Mouse (Mus musculus) E14TG2a.4 (cell line): Measurements from ENCODE around the gene Trim2.

Experiments used
- H3K27me3 ChIP-seq: 2 replicates; pipeline ENCODE4 v1.6.1; 2014; ENCODE audit warnings: low read length, control low read depth; ENCODE audit not compliant: insufficient read depth
- H3K36me3 ChIP-seq: 2 replicates; pipeline ENCODE4 v1.6.1; 2014; ENCODE audit warnings: low read length, control low read depth; ENCODE audit not compliant: insufficient read depth
- H3K4me1 ChIP-seq: replicated peaks from 2 replicates; pipeline ENCODE4 v1.6.1; 2014; ENCODE audit warnings: low read depth, low read length, control low read depth
- H3K4me3 ChIP-seq: replicated peaks from 2 replicates; pipeline ENCODE4 v1.5.1; 2014; ENCODE audit warnings: mild to moderate bottlenecking, low read length
- H3K9me3 ChIP-seq: 2 replicates; pipeline ENCODE4 v1.6.1; 2014; ENCODE audit warnings: low read length, control low read depth
- CTCF ChIP-seq: conservative IDR thresholded peaks from 2 replicates; pipeline ENCODE4 v1.5.1; 2014; ENCODE audit warnings: low read length
- NANOG ChIP-seq: IDR thresholded peaks from 2 replicates; pipeline ENCODE4 v1.6.1; 2014; ENCODE audit warnings: borderline replicate concordance, low read length, mixed read lengths
- POU5F1 ChIP-seq: IDR thresholded peaks from 2 replicates; pipeline ENCODE4 v1.6.1; 2014; ENCODE audit warnings: low read length, borderline replicate concordance

The Trim2 gene

GRCm38 (mm10) chr3:84128871-84129870 lies 177.5 kb downstream of the Trim2 start:
- Histone ChIP-seq H3K4me3 (no peak overlapping the region), H3K36me3 (peaks cover 62% of the 10 kb centered on the region), H3K27me3 (no peaks in the 10 kb centered on the region), H3K9me3 (peaks cover 34% of the 10 kb centered on the region), H3K4me1 (peaks cover 4% of the 10 kb centered on the region; the same call in 1 of the 2 replicates)
- TF ChIP-seq POU5F1 (no peak), CTCF (no peak), NANOG (no peak)

GRCm38 (mm10) chr3:84127431-84127830 lies 179.2 kb downstream of the Trim2 start:
- TF ChIP-seq NANOG = no peak
- no peak for TF ChIP-seq CTCF
- TF ChIP-seq POU5F1 = no peak

GRCm38 (mm10) chr3:84126721-84127120 lies 180.0 kb downstream of the Trim2 start:
- peaks cover 54% of the 10 kb centered on the region for H3K36me3 ChIP-seq
- TF ChIP-seq CTCF (no peak), NANOG (no peak), POU5F1 (no peak)
- peaks cover 57% of the 10 kb centered on the region for H3K9me3 ChIP-seq
- H3K4me3 ChIP-seq = no peak overlapping the region
- H3K4me1 ChIP-seq = no peaks in the 10 kb centered on the region
- no peaks in the 10 kb centered on the region for H3K27me3 ChIP-seq

More at GRCm38 (mm10) chr3:84127431-84127830, 179.2 kb downstream of the Trim2 start:
- no peak overlapping the region for H3K4me3 ChIP-seq
- H3K9me3 ChIP-seq = peaks cover 50% of the 10 kb centered on the region
- peaks cover 54% of the 10 kb centered on the region for H3K36me3 ChIP-seq
- H3K4me1 ChIP-seq = no peaks in the 10 kb centered on the region
- H3K27me3 ChIP-seq = no peaks in the 10 kb centered on the region

GRCm38 (mm10) chr3:84125704-84126289 lies 180.9 kb downstream of the Trim2 start:
- Histone ChIP-seq H3K36me3 (peaks cover 47% of the 10 kb centered on the region), H3K4me3 (no peak overlapping the region), H3K9me3 (peaks cover 58% of the 10 kb centered on the region), H3K4me1 (no peaks in the 10 kb centered on the region), H3K27me3 (no peaks in the 10 kb centered on the region)
- TF ChIP-seq NANOG = no peak
- no peak for TF ChIP-seq POU5F1
- TF ChIP-seq CTCF = no peak

GRCm38 (mm10) chr3:84123461-84123860 lies 183.2 kb downstream of the Trim2 start:
- peaks cover 58% of the 10 kb centered on the region for H3K9me3 ChIP-seq
- TF ChIP-seq CTCF (no peak), NANOG (no peak), POU5F1 (no peak)
- no peaks in the 10 kb centered on the region for H3K27me3 ChIP-seq
- H3K4me3 ChIP-seq = no peak overlapping the region
- H3K4me1 ChIP-seq = no peaks in the 10 kb centered on the region
- H3K36me3 ChIP-seq = peaks cover 39% of the 10 kb centered on the region

- no peaks in the 10 kb centered on the region for H3K4me1 ChIP-seq
- peaks cover 20% of the 10 kb centered on the region for H3K9me3 ChIP-seq
- no peak overlapping the region for H3K4me3 ChIP-seq
- H3K36me3 ChIP-seq = peaks cover 12% of the 10 kb centered on the region
- no peaks in the 10 kb centered on the region for H3K27me3 ChIP-seq
- TF ChIP-seq CTCF (no peak), POU5F1 (no peak), NANOG (no peak)
Measured at GRCm38 (mm10) chr3:84118718-84119117, 188.0 kb downstream of the Trim2 start.

GRCm38 (mm10) chr3:84118178-84118577 lies 188.5 kb downstream of the Trim2 start:
- Histone ChIP-seq H3K27me3 (no peaks in the 10 kb centered on the region), H3K4me1 (no peaks in the 10 kb centered on the region), H3K9me3 (peaks cover 14% of the 10 kb centered on the region), H3K4me3 (no peak overlapping the region), H3K36me3 (peaks cover 9% of the 10 kb centered on the region)
- TF ChIP-seq POU5F1 = no peak
- no peak for TF ChIP-seq NANOG
- no peak for TF ChIP-seq CTCF
